Mouse (Mus musculus) induced T-regulatory cell, adult 2 months (primary cell): Measurements from ENCODE around the gene Zpbp.
A peak's percentile ranks its signal among the peaks of the same experiment; 100 is the strongest.

Source experiments
- DNase-seq: peaks from one replicate; pipeline ENCODE4 v3.0.0-alpha.2; 2012; ENCODE audit warnings: low read depth

Gene Zpbp

GRCm38 (mm10) chr11:11461635-11462560 lies at the start of gene Zpbp, which contains the start of gene Spata48:
Zpbp (minus strand) TSS chr11:11462408.
Spata48 (plus strand) TSS chr11:11462094.
- DNase-seq: peak; percentile 97

GRCm38 (mm10) chr11:11509413-11509812 lies 47.2 kb upstream of the Zpbp start:
- no peak for DNase-seq

DNA sequence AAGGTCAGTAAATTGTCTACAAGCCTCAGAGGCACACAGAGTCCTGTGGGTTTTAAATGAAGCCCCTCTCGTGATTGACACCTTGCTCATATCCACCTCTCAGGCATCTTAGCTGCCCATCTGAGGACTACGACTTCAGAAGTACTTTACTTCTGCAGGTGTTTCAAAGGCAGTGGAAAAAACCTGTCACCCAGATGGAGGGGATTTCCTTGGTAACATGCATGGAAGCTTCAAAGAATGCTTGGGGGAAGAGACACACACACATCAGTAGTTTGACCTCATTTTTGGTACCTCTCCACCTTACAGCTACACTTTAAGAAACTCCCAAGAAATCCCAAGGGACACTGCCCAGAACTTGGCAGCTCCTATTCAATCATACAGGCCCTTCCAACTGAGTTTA lies 44.0 kb upstream of the Zpbp start:
- peak; percentile 80 for DNase-seq

DNA sequence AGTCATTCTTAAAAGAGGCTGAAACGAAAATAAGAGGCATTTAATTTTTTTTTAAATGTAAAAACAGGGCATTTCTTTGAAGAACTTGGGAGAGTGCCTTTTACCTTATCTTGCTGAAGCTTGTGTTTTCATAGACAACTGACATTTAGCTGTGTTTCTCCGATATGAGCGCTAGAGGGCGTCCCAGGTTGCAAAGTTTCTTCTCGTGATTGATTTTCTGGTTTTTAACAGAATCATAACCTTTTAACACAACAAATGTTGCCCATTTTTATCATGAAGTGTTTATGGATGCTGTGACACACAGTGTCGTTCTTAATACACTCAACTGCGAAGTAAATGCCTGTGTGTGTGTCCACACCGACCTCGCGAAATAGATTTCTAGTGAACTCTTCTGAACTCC lies 37.7 kb upstream of the Zpbp start:
- DNase-seq: peak; percentile 89

- DNase-seq: no peak
Measured at GRCm38 (mm10) chr11:11495697-11496096, 33.5 kb upstream of the Zpbp start.

- no peak for DNase-seq
Measured at GRCm38 (mm10) chr11:11492044-11492443, 29.8 kb upstream of the Zpbp start.

GRCm38 (mm10) chr11:11484378-11484777 lies 22.2 kb upstream of the Zpbp start:
- no peak for DNase-seq

- no peak for DNase-seq
Measured at GRCm38 (mm10) chr11:11468924-11469323, 6.7 kb upstream of the Zpbp start.

- no peak for DNase-seq
Measured at GRCm38 (mm10) chr11:11462561-11462890, 318 bp upstream of the Zpbp start.

DNA sequence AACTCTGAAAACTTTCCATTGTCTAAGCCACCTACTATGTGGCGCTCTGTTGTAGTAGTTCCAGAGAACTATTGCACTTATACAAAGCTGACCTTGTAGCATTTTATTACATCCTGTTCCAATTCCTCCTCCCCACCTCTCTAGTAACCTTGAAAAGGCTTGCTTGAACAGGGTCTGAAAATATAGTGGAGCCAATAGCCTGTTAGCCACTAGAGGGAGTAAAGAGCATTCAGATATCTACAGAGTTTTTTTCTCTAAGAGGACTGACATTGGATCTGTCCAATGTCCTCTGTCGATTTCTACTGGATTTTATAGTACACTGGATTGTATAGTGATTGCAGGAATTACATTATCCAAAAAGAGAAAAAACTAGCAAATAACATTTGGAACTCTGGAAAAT lies 7.2 kb downstream of the Zpbp start:
- peak; percentile 67 for DNase-seq

DNA sequence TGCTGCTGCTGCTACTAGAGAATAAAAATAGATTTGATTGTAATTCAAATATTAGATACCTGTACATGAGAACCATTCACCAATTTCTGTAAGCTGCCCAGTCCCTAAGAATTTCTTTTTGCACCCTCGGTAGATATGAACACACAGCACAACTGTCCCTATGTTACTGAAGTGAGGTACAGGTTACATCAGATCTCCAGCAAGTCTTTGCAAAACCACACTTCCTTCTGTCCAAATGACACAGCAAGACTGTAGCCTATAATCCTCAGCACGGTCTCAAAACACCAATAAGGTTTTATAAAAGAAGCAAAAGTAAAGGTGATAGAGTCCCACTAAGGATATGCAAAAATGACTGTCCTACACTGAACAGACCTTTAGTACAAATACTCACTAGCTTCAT lies 44.9 kb downstream of the Zpbp start:
- no peak for DNase-seq

- no peak for DNase-seq
Measured at GRCm38 (mm10) chr11:11414188-11414587, 48.0 kb downstream of the Zpbp start.

GRCm38 (mm10) chr11:11394686-11395085 lies 67.5 kb downstream of the Zpbp start:
- DNase-seq: peak; percentile 12

DNA sequence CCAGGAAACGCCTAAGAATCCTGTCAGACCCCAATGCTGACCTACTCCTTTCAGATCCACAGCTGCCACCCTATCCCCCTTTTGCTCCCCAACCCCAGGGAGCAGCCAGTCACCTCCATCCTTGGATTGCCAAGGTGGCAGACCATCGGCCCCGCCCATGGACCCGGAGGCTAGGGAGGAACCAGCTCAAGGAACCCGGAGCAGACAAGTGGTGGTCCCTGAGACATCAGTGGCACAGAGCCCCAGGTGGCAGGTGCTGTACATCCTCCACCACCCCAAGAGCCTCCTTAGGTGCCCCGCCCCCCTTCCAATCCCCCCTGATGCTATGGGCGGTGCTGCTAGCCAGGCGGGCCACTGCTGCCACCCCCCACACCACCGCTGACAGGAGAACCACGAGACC lies 69.0 kb downstream of the Zpbp start:
- DNase-seq: no peak

DNA sequence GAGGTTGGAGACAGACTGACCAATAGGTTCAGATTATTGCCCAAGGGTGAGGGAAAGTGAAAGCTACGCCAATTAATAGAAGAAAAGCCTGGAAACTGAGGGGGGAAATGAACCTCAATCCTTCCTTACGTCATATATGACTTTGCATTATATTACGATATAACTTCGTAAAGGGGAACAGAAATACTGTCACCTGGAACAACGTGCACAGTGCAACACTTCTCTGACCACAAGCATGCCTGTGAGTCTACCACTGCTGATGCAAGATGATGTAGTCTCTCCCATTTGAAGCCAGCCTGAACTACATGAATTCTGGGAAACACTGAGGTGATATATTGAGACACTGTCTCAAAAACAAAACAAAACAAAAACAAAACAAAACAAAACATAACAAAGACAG lies 90.9 kb downstream of the Zpbp start:
- no peak for DNase-seq

- DNase-seq: no peak
Measured at GRCm38 (mm10) chr11:11283512-11283911, 178.7 kb downstream of the Zpbp start.

DNA sequence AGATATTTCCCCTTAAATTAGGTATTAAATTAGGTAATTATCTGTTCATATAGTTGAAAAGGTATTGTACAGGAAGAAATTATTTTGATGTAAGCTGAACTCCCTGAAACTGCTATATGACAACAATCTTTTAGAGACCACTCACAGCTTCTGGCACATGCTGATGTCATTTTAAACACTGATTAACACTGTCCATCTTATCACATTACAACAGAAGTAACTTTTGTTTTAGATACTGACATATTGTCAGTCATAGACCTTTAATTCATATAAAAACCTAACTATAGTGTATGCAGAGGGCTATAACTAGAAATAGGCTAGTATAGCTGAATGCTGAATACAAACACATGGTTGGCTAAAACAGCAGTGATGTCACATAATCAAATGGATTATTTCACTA lies 182.1 kb downstream of the Zpbp start:
- no peak for DNase-seq

DNA sequence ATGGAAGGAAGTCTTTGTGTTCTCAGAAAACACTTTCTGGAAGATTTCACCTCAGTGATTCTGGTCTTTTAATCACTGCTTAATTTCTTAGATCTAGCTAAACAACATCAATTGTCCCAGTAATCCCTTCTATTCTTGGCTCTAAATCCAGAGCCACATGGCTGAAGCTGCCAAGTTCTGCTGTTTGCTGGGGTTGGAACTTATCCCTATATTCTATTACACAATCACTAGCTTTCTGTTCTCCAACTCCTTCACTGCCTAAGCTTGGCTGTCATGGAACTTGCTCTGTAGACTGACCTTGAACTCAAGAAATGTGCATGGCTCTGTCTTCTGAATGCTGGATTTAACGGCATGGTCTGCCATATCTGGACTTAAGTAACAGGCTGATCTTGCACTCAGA lies 204.9 kb downstream of the Zpbp start:
- DNase-seq: no peak

GRCm38 (mm10) chr11:11242694-11243377 lies 219.4 kb downstream of the Zpbp start:
- DNase-seq: no peak

DNA sequence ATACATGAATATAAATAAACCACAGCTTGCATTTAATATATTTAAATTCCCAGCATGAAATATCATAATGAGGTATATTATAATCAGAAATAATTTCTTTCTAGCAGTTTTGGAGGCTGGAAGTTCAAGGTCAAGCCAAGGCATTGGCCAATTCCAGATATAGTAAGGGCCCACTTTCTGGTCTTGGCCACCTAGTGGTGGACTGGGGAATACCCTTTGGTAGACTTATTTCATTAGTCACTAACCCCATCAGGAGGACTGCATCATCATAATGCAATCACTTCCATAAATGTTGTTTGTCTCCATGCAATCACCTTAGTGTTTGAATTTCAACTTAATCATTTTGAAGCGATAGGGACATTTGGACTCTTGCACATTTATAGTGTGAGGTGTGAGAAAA lies 222.9 kb downstream of the Zpbp start:
- peak; percentile 36 for DNase-seq
